In the genomic region with DNA sequence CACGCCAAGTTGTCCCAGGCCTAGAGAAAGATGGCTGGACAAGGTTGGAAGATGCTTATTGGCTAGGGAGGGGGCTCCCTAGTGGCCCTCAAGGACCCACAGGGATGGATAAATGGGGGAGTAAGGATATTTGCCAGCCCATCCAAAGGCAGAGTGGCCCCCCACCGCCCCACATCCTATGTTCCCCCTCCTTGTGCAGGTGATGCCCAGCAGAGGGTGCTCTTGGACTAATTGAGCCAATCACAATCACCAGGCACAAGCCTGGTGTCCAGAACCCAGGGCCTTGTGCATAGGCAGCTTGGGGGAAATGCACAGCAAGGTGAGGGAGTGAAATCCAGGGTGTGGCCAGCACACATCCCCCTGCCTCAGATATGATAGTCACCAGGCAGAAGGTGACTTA, we compare ENCODE assay signal across 9 mouse cellular contexts. TPM values are rescaled to one million over a fixed set of nuclear protein-coding genes. Genes with fewer than 3 reads are reported as not detected.
A peak's percentile ranks its signal among the peaks of the same experiment; 100 is the strongest.
DNase-seq lines count a peak whose midpoint lies in the region; ATAC-seq lines count a peak whose summit lies in the region.
"Had no signal": no experiment of that assay in that cellular context is flagged by ENCODE, and none has a peak within 500 bp of the region (broad histone marks: within the 10 kb centered on the region; RNA-seq: fewer than 3 reads in every experiment).

No protein-coding gene starts in this region.

- peaks cover 30% of the 10 kb centered on the region for H3K4me1 ChIP-seq in embryonic facial prominence, embryonic 15.5 days

- H3K27me3 ChIP-seq in embryonic facial prominence, embryonic 15.5 days, result no peaks in the 10 kb centered on the region

- WGBS in embryonic facial prominence, embryonic 15.5 days, result 41% methylated on average over 2 of the region's 2 CpGs

- peak overlapping the region; percentile 51; the same call in 1 of the 2 replicates for H3K4me3 ChIP-seq in embryonic facial prominence, embryonic 15.5 days (replicated peaks)

- no peak overlapping the region for H3K27ac ChIP-seq in embryonic facial prominence, embryonic 15.5 days (replicated peaks)

- no peaks in the 10 kb centered on the region for H3K9me3 ChIP-seq in embryonic facial prominence, embryonic 15.5 days (replicated peaks)

- DNase-seq in spleen, postnatal 36 days (ENCODE audit: low spot score in 2 of 2), result peak; percentile 40 to 44
- DNase-seq in spleen, postnatal 4 days (ENCODE audit: low spot score in 2 of 2), result no peak
- DNase-seq in adrenal gland, postnatal 36 days, result peak; percentile 64 to 75
- peak; percentile 59 for DNase-seq in induced T-regulatory cell, adult 2 months (ENCODE audit: low read depth)
- DNase-seq in testis, postnatal 10 days (ENCODE audit: low spot score), result peak; percentile 72
- no peak for DNase-seq in urinary bladder, postnatal 36 days (ENCODE audit: low spot score in 2 of 2)

- peak overlapping the region; percentile 83 for H3K4me2 ChIP-seq in embryonic facial prominence, embryonic 15.5 days (replicated peaks)

- no peak overlapping the region for H3K9ac ChIP-seq in embryonic facial prominence, embryonic 15.5 days

- H3K36me3 ChIP-seq in embryonic facial prominence, embryonic 15.5 days, result no peaks in the 10 kb centered on the region

- ATAC-seq in embryonic facial prominence, embryonic 15.5 days (ENCODE audit: insufficient number of reproducible peaks, low FRiP score, low TSS enrichment, low read depth), result no peak
- ATAC-seq in megakaryocyte-erythroid progenitor cell, adult 5-6 weeks (replicated peaks; ENCODE audit: low FRiP score, low TSS enrichment, poor library complexity, severe bottlenecking), result 0 out of 2 replicates have a peak, but pooled peaks have one; percentile 20

RNA-seq across cellular contexts. Expression of gene Csdc2, which starts 1.7 kb away (rescaled TPM):
- 10 to 100 TPM; 12.4 to 16.0 TPM for total RNA-seq in adrenal gland, postnatal 36 days (2021)
- 17.5 and 19.3 TPM in 2 replicates for polyA plus RNA-seq in embryonic facial prominence, embryonic 15.5 days (2015; fragmentation: Nextera tagmentation; extraction: Ambion mirVana)
- not detected in 2 replicates for total RNA-seq in megakaryocyte-erythroid progenitor cell, adult 5-6 weeks (2014; fragmentation: Nextera tagmentation)
- total RNA-seq in megakaryocyte-erythroid progenitor cell, adult 5-6 weeks (2017), result not detected in 2 replicates
- total RNA-seq: hematopoietic stem cell, adult 5-6 weeks had no signal

RNA-seq across cellular contexts. Expression of gene Polr3h, which starts 12.2 kb away (rescaled TPM):
- 10 to 100 TPM; 23.5 to 24.9 TPM for total RNA-seq in adrenal gland, postnatal 36 days (2021)
- 64.2 and 65.3 TPM in 2 replicates for polyA plus RNA-seq in embryonic facial prominence, embryonic 15.5 days (2015; fragmentation: Nextera tagmentation; extraction: Ambion mirVana)
- total RNA-seq in megakaryocyte-erythroid progenitor cell, adult 5-6 weeks (2014; fragmentation: Nextera tagmentation), result 46.2 and 57.3 TPM in 2 replicates
- total RNA-seq in megakaryocyte-erythroid progenitor cell, adult 5-6 weeks (2017), result 47.7 and 59.5 TPM in 2 replicates

RNA-seq across cellular contexts. Expression of gene Pmm1, which starts 22.5 kb away (rescaled TPM):
- total RNA-seq in adrenal gland, postnatal 36 days (2021), result 10 to 100 TPM; 51.1 to 90.8 TPM
- 35.9 and 39.6 TPM in 2 replicates for polyA plus RNA-seq in embryonic facial prominence, embryonic 15.5 days (2015; fragmentation: Nextera tagmentation; extraction: Ambion mirVana)
- 62.0 and 90.7 TPM in 2 replicates for total RNA-seq in megakaryocyte-erythroid progenitor cell, adult 5-6 weeks (2014; fragmentation: Nextera tagmentation)
- 30.5 and 33.1 TPM in 2 replicates for total RNA-seq in megakaryocyte-erythroid progenitor cell, adult 5-6 weeks (2017)

RNA-seq across cellular contexts. Expression of gene 1700029P11Rik, which starts 42.1 kb away (rescaled TPM):
- total RNA-seq in adrenal gland, postnatal 36 days (2021), result not detected
- not detected in 2 replicates for polyA plus RNA-seq in embryonic facial prominence, embryonic 15.5 days (2015; fragmentation: Nextera tagmentation; extraction: Ambion mirVana)
- not detected in 2 replicates for total RNA-seq in megakaryocyte-erythroid progenitor cell, adult 5-6 weeks (2014; fragmentation: Nextera tagmentation)
- total RNA-seq in megakaryocyte-erythroid progenitor cell, adult 5-6 weeks (2017), result not detected in 2 replicates
- total RNA-seq: hematopoietic stem cell, adult 5-6 weeks had no signal

RNA-seq across cellular contexts. Expression of gene Xrcc6, which starts 49.4 kb away (rescaled TPM):
- 10 to 100 TPM; 55.2 to 81.1 TPM for total RNA-seq in adrenal gland, postnatal 36 days (2021)
- polyA plus RNA-seq in embryonic facial prominence, embryonic 15.5 days (2015; fragmentation: Nextera tagmentation; extraction: Ambion mirVana), result 75.5 and 82.1 TPM in 2 replicates
- total RNA-seq in megakaryocyte-erythroid progenitor cell, adult 5-6 weeks (2014; fragmentation: Nextera tagmentation), result 120 and 143 TPM in 2 replicates
- 379 and 524 TPM in 2 replicates for total RNA-seq in megakaryocyte-erythroid progenitor cell, adult 5-6 weeks (2017)

Comparison
In these comparisons a context has a peak if more than half of its experiments do, and no peak if none do; other contexts are left out.
1. DNase-seq: peak in spleen, postnatal 36 days (2 of 2), adrenal gland, postnatal 36 days (2 of 2), induced T-regulatory cell, adult 2 months (single experiment) and testis, postnatal 10 days (single experiment); none in spleen, postnatal 4 days (0 of 2) and urinary bladder, postnatal 36 days (0 of 2).
2. RNA of gene Csdc2, which starts 1.7 kb away (total RNA-seq): 12.4 to 16.0 TPM in adrenal gland, postnatal 36 days; not detected in megakaryocyte-erythroid progenitor cell, adult 5-6 weeks; every median in the first group is over 10 times any median in the second.